Mouse (Mus musculus) lung, postnatal 0 days (tissue): ENCODE measurements at regions not wholly inside any gene's neighbourhood (a gene's known extent, or its start where the extent isn't known, plus 50 kb on each side); places are given as distances from the start of the nearest gene placed in this dataset.

Experiments
- CTCF ChIP-seq: IDR thresholded peaks from 2 replicates; pipeline ENCODE4 v1.5.1; 2016; ENCODE audit warnings: antibody characterized with exemption, mild to moderate bottlenecking
- EP300 ChIP-seq: IDR thresholded peaks from 2 replicates; pipeline ENCODE4 v1.6.1; 2016; ENCODE audit warnings: antibody characterized with exemption, mild to moderate bottlenecking, control low read depth

GRCm38 (mm10) chr5:44403300-44403699, 176.9 kb upstream of the Tapt1 start:
- TF ChIP-seq CTCF, result no peak
- TF ChIP-seq EP300, result no peak
